In the genomic region with DNA sequence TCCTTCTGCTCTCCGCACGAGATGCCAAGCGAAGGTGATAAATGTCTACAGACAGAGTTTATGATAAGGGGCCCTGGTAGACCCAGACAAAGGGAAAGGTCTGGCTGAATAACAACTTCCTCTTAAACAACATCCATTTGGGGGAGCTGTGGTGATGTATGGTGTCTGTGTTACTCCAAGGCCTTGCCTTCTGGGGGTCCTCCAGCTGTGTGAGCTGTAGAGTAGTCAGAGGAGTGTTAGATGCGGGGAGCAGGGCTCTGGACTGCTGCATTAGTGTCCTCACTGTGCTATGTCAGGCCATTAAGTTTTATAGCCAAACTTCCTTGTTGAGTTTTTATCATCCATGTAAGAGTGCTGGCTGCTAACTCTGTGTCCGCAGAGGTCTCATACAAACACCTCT, we compare ENCODE assay signal across 20 mouse cellular contexts. TPM values are rescaled to one million over a fixed set of nuclear protein-coding genes. Genes with fewer than 3 reads are reported as not detected.
A peak's percentile ranks its signal among the peaks of the same experiment; 100 is the strongest.
DNase-seq lines count a peak whose midpoint lies in the region; ATAC-seq and TF ChIP-seq lines count a peak whose summit lies in the region.
"Had no signal": no experiment of that assay in that cellular context is flagged by ENCODE, and none has a peak within 500 bp of the region (broad histone marks: within the 10 kb centered on the region; RNA-seq: fewer than 3 reads in every experiment).

No protein-coding gene starts in this region.

- H3K4me1 ChIP-seq in kidney, embryonic 16.5 days (ENCODE audit: insufficient read depth, low read length): peaks cover 23% of the 10 kb centered on the region
- no peaks in the 10 kb centered on the region for H3K4me1 ChIP-seq in neural tube, embryonic 13.5 days (replicated peaks)
- no peaks in the 10 kb centered on the region for H3K4me1 ChIP-seq in limb, embryonic 14.5 days (ENCODE audit: control insufficient read depth, insufficient read depth, low read length)
- H3K4me1 ChIP-seq in stomach, postnatal 0 days (replicated peaks; ENCODE audit: control insufficient read depth, insufficient read depth): no peaks in the 10 kb centered on the region
- H3K4me1 ChIP-seq: forebrain, embryonic 13.5 days; heart, embryonic 10.5 days; heart, embryonic 15.5 days; hindbrain, embryonic 13.5 days had no signal

- DNase-seq in kidney, postnatal 10 days: no peak
- DNase-seq in neural tube, embryonic 10.5 days (ENCODE audit: extremely low spot score, low spot score): no peak
- DNase-seq in limb, embryonic 14.5 days (ENCODE audit: low spot score): no peak
- DNase-seq in stomach, postnatal 0 days (ENCODE audit: low spot score): no peak
- DNase-seq: adrenal gland, adult 2 months; adrenal gland, postnatal 25 days; cerebellum, adult 2 months; cerebellum, postnatal 10 days; forebrain, postnatal 0 days; gastrocnemius, adult 2 months; gastrocnemius, postnatal 36 days; heart, adult 18-20 months; heart, postnatal 14 days had no signal

- ATAC-seq in kidney, embryonic 16.5 days (ENCODE audit: low FRiP score, low TSS enrichment): peak; percentile 57; the same call in 1 of the 2 replicates
- 0 out of 2 replicates have a peak, but pooled peaks have one; percentile 61 for ATAC-seq in neural tube, embryonic 13.5 days (ENCODE audit: low read depth)
- peak; percentile 37; the same call in 1 of the 2 replicates for ATAC-seq in limb, embryonic 14.5 days (ENCODE audit: low FRiP score, low read depth)
- no peak for ATAC-seq in stomach, postnatal 0 days (ENCODE audit: low FRiP score, low TSS enrichment)
- ATAC-seq: forebrain, embryonic 13.5 days; forebrain, postnatal 0 days had no signal

- no peak for TF ChIP-seq EP300 in stomach, postnatal 0 days (optimal IDR thresholded peaks at IDR 0.05)

- H3K9me3 ChIP-seq in kidney, embryonic 16.5 days (ENCODE audit: low read length): no peaks in the 10 kb centered on the region
- no peaks in the 10 kb centered on the region for H3K9me3 ChIP-seq in neural tube, embryonic 13.5 days
- H3K9me3 ChIP-seq in limb, embryonic 14.5 days (ENCODE audit: control insufficient read depth, low read length): no peaks in the 10 kb centered on the region
- no peaks in the 10 kb centered on the region for H3K9me3 ChIP-seq in stomach, postnatal 0 days (ENCODE audit: control insufficient read depth, low read length)
- H3K9me3 ChIP-seq: embryonic facial prominence, embryonic 10.5 days; forebrain, embryonic 13.5 days; heart, embryonic 10.5 days; heart, embryonic 15.5 days; hindbrain, embryonic 13.5 days had no signal

- no peak for TF ChIP-seq POLR2A in limb, embryonic 14.5 days (IDR thresholded peaks at IDR 0.05; ENCODE audit: borderline replicate concordance, extremely low read depth, insufficient read depth, insufficient read length)

- no peak overlapping the region for H3K4me2 ChIP-seq in kidney, embryonic 16.5 days (replicated peaks; ENCODE audit: low read depth, low read length)
- no peak overlapping the region for H3K4me2 ChIP-seq in neural tube, embryonic 13.5 days
- H3K4me2 ChIP-seq in limb, embryonic 14.5 days (replicated peaks; ENCODE audit: low read depth, low read length, severe bottlenecking): no peak overlapping the region
- H3K4me2 ChIP-seq in stomach, postnatal 0 days (replicated peaks; ENCODE audit: low read depth): no peak overlapping the region
- H3K4me2 ChIP-seq: forebrain, embryonic 13.5 days; heart, embryonic 15.5 days; hindbrain, embryonic 13.5 days had no signal

- H3K27ac ChIP-seq in kidney, embryonic 16.5 days (ENCODE audit: low read length): no peak overlapping the region
- H3K27ac ChIP-seq in neural tube, embryonic 13.5 days (replicated peaks): no peak overlapping the region
- no peak overlapping the region for H3K27ac ChIP-seq in limb, embryonic 14.5 days (replicated peaks; ENCODE audit: low read depth, low read length)
- H3K27ac ChIP-seq in stomach, postnatal 0 days (replicated peaks): no peak overlapping the region
- H3K27ac ChIP-seq: embryonic facial prominence, embryonic 10.5 days; forebrain, embryonic 13.5 days; gastrocnemius, adult 2 months; heart, embryonic 10.5 days; heart, embryonic 15.5 days; hindbrain, embryonic 13.5 days had no signal

- H3K9ac ChIP-seq in kidney, embryonic 16.5 days (replicated peaks; ENCODE audit: low read length): no peak overlapping the region
- no peak overlapping the region for H3K9ac ChIP-seq in neural tube, embryonic 13.5 days
- no peak overlapping the region for H3K9ac ChIP-seq in limb, embryonic 14.5 days (ENCODE audit: low read depth, low read length, severe bottlenecking)
- no peak overlapping the region for H3K9ac ChIP-seq in stomach, postnatal 0 days (ENCODE audit: low read length)
- H3K9ac ChIP-seq: forebrain, embryonic 13.5 days; forebrain, postnatal 0 days; heart, embryonic 15.5 days; hindbrain, embryonic 13.5 days had no signal

- 21% methylated on average over 5 of the region's 5 CpGs for WGBS in kidney, embryonic 16.5 days
- WGBS in neural tube, embryonic 13.5 days: 56% methylated on average over 5 of the region's 5 CpGs
- 28% methylated on average over 5 of the region's 5 CpGs for WGBS in limb, embryonic 14.5 days
- WGBS in stomach, postnatal 0 days: 66% methylated on average over 5 of the region's 5 CpGs

- 0 out of 2 replicates have a peak, but pooled peaks cover 4% of the 10 kb centered on the region for H3K36me3 ChIP-seq in kidney, embryonic 16.5 days (ENCODE audit: insufficient read depth, low read length)
- H3K36me3 ChIP-seq in neural tube, embryonic 13.5 days: no peaks in the 10 kb centered on the region
- peaks cover 10% of the 10 kb centered on the region for H3K36me3 ChIP-seq in limb, embryonic 14.5 days (ENCODE audit: control insufficient read depth, insufficient read depth, low read length)
- H3K36me3 ChIP-seq in stomach, postnatal 0 days (ENCODE audit: control insufficient read depth, insufficient read depth, low read length): no peaks in the 10 kb centered on the region
- H3K36me3 ChIP-seq: hindbrain, embryonic 13.5 days had no signal

- no peak for TF ChIP-seq CTCF in stomach, postnatal 0 days (IDR thresholded peaks at IDR 0.05; ENCODE audit: low read depth)

- no peaks in the 10 kb centered on the region for H3K27me3 ChIP-seq in kidney, embryonic 16.5 days (ENCODE audit: insufficient read depth, low read length)
- no peaks in the 10 kb centered on the region for H3K27me3 ChIP-seq in neural tube, embryonic 13.5 days
- H3K27me3 ChIP-seq in limb, embryonic 14.5 days (ENCODE audit: control insufficient read depth, insufficient read depth, low read length): no peaks in the 10 kb centered on the region
- no peaks in the 10 kb centered on the region for H3K27me3 ChIP-seq in stomach, postnatal 0 days (ENCODE audit: control insufficient read depth, insufficient read depth, low read length)
- H3K27me3 ChIP-seq: forebrain, embryonic 13.5 days; heart, embryonic 15.5 days; hindbrain, embryonic 13.5 days had no signal

- no peak overlapping the region for H3K4me3 ChIP-seq in kidney, embryonic 16.5 days (ENCODE audit: low read length)
- H3K4me3 ChIP-seq in neural tube, embryonic 13.5 days: no peak overlapping the region
- H3K4me3 ChIP-seq in limb, embryonic 14.5 days (replicated peaks; ENCODE audit: low read length): no peak overlapping the region
- H3K4me3 ChIP-seq in stomach, postnatal 0 days (ENCODE audit: low read depth, low read length): no peak overlapping the region
- H3K4me3 ChIP-seq: embryonic facial prominence, embryonic 10.5 days; forebrain, embryonic 13.5 days; gastrocnemius, adult 2 months; heart, embryonic 10.5 days; heart, embryonic 15.5 days; hindbrain, embryonic 13.5 days had no signal

RNA-seq across cellular contexts. Expression of a gene that starts 50.9 kb away (rescaled TPM):
- polyA plus RNA-seq in kidney, embryonic 16.5 days (2015; fragmentation: Nextera tagmentation; extraction: Ambion mirVana): 50.4 and 50.8 TPM in 2 replicates
- polyA plus RNA-seq in neural tube, embryonic 13.5 days (2015; fragmentation: Nextera tagmentation; extraction: Ambion mirVana): 38.1 and 39.2 TPM in 2 replicates
- polyA plus RNA-seq in limb, embryonic 14.5 days (2012; rRNA removed): 15.9 and 30.1 TPM in 2 replicates
- polyA plus RNA-seq in limb, embryonic 14.5 days (2014; fragmentation: Nextera tagmentation; extraction: Ambion mirVana): 49.1 and 49.8 TPM in 2 replicates
- 40.1 and 41.4 TPM in 2 replicates for polyA plus RNA-seq in stomach, postnatal 0 days (2015; fragmentation: Nextera tagmentation; extraction: Ambion mirVana)
